Mouse (Mus musculus): Measurements from ENCODE around the gene Rab3il1.

- no peak for TF ChIP-seq CTCF (IDR thresholded peaks at IDR 0.05; ENCODE audit: insufficient read depth, low read length)
- TF ChIP-seq POLR2A (IDR thresholded peaks at IDR 0.05; ENCODE audit: borderline replicate concordance, extremely low read depth, low read depth, low read length) = no peak
These were observed 62.9 kb downstream of the Rab3il1 start for GRCm38 (mm10) chr19:10064173-10065012.
